Mouse (Mus musculus) monocyte, adult 2 months (primary cell): Measurements from ENCODE around the gene Celsr2.

ENCODE experiments used
- DNase-seq, 2 experiments: peaks; one replicate each; pipeline ENCODE4 v3.0.0; 2022; ENCODE audit warnings: low spot score in 2 of 2, low read depth in 1 of 2

Celsr2 gene

GRCm38 (mm10) chr3:108414857-108415830, at the start of gene Celsr2:
Gene Celsr2, minus strand, starts transcription at chr3:108415552.
- no peak for DNase-seq

- no peak for DNase-seq
These were observed 43.5 kb upstream of the Celsr2 start for GRCm38 (mm10) chr3:108458866-108459265.

DNA sequence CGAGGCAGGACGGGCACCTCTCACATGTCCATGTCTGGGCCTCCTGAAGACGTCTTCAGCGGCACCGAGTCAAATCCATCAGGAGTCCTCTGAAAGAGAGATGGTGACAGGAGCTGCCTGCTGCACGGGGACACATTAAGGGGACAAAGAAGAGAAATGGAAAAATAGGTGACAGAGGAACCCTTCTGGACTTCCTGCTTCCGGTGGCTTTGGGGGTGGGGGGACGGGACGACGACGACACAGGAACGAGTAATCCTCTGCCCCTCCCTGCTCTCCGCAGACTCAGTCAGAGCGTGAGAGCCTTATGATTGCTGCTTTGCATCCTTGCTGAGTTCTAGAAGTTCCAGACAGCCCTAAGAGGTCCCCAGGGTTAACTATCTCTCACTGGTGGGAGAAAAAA, 43.0 kb upstream of the Celsr2 start:
- no peak for DNase-seq

GRCm38 (mm10) chr3:108454172-108454571, 38.8 kb upstream of the Celsr2 start:
- no peak for DNase-seq

DNA sequence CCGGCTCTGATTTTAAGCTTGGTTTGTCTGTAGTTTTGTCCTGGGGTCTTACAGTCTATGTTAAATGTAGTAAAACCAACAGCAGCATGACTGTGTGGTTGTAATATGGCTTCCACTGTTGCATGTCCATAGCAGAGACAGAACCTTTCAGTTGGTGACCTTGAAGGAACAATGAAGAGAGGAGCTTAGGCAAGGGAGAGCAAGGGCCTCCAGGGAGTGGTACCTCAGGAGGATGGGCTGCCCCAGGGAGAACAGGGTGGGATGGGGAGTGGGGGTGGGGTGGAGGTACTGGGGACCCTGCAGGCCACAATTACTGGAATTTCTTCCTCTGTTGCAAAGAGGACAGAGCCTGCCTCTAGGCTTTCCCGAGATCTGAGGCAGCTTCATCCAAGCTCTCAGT, 36.6 kb upstream of the Celsr2 start:
- DNase-seq: no peak

- DNase-seq: no peak
These were observed 30.0 kb upstream of the Celsr2 start for GRCm38 (mm10) chr3:108445366-108445705.

DNA sequence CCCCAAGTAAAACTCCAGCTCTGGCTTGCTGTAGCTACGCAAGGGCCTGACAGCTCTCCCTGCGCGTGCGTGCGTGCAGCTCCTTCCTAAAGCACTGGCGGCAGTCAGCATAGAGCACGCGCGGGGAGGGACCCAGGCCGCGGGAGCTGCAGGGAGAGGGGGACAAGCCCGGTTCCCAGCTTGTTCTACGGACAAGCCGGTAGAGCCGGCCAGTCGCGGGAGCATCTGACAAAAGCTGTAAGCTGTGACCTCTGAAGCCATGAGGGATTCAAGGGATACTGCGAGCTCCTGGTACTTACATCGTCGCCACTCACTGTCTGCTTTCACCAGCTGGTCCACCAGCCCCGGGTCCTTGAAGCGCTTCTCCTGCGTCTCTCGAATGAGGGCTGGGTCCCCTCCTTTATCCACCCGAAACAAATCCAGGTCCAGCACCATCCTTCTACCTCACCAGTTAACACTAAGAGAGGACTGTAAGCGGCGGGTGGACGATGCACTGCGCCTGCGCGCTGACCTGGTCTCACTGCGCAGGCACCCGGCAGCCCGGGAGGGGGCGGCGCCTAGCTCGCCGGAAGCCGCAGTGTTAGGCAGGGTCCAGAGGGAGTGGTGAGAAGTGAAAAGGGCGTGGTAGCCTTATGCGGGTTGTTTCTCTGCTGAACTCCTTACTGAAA, 29.5 kb upstream of the Celsr2 start, which contains the start of gene Sars:
Gene Sars (minus strand): TSS at position 512 of the 668 bp plus-strand sequence.
- peak; percentile 63 to 76 for DNase-seq

- peak in 1 of 2 experiments; percentile 20 for DNase-seq
These were observed 28.7 kb upstream of the Celsr2 start for GRCm38 (mm10) chr3:108444029-108444428.

DNA sequence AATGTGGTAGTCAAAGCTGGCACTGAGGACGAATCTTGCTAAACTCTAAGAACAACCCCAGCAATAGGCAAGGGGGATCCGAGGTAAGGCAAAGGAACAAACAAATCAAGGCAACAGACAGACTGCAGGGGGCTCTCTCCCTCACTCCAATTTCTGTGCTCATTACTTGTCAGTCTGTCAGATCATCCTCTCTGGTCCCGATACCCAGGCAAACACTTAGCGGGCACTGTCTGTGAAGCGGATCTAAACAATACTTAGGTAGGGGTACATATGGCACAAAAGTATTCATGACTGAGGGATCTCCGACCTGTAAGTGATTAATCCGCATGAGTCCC, 21.0 kb upstream of the Celsr2 start:
- DNase-seq: no peak

DNA sequence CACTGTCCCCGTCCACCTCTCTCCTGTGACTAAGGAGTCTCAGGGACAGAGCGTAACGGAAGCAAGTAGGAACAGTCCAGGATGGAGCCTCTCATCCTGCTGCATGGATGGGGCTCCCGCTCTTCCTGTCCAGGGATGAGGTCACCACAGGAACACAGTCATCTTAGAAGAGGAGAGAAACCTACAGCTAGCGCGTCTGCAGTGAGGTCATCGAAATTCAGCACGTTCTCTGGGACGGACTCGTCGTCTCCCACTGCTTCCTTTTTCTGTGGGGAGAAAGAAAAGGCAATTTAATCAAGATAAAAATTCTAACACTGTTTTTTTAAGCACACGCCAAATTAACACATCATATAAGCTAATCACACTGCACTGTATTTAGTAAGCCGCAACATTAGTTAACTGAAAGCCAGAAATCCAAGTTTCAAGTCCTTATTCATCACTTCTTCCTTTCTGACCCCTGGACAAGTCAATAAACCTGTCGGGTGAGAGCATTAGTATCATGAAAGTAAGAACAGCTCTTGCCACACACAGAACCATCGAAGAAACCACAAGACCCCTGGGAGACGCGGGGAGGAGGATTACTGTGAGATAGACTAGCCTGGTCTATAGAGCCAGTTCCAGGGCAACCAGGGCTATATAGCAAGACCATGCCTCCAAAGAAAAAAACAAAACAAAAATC, 20.5 kb upstream of the Celsr2 start:
- DNase-seq: no peak

DNA sequence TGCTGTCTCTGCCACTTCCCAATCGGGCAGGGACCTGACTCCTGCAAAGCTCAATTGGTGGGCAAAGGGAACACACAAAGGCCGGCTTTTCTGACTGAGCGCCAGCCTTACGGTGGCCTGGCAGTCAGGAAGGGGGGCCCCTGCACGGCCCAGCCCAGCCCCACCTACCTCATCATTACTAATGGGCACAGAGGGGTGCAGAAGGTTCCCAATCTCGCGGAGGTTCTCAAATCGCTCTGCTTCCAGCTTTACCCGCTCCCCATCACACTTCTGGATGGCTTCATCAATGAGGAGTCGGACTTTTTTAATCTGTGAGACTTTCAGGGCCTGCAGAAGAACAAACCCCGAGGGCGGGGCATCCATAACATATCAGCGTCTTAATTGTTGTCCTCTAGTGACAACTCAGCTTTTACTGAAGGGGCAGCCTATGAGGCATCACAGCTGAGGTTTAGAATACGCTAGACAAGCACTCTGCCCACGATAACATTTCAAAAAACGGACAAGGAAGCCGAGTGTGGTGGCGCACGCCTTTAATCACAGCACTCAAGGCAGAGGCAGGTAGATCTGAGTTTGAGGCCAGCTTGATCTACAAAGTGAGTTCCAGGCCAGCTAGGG, 18.6 kb upstream of the Celsr2 start:
- no peak for DNase-seq

DNA sequence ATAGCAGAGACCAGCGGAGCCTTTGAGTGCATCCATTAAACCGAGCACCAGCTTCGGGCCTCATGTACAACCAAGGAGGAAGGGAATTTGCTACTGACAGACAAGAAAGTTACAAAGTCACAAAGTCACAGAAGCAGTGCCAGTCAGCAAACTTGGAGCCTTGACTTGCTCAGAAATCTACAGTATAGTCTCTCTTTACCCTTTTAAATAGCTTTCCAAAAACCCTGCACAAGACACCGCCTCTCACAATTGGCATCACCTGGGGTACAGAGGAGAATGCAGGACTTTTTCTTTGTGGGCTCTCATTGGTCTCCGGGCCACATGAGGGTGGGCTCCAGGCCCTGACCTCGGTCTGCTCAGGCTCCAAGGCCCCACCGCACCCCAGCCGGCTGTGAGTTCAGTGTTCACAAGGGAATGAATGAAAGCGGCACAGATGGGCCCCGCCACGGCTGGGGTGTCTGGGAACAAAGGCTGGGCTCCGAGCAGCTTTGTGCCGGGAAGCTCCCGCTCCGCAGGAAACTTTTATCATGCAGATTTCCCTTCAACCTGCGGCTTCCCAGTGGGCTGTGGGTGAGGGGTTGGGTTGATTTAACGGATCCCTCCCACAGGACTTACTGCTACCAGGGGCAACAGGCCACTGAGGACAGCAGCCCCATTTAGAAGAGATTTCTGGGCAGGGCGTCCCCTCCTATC, 18.0 kb upstream of the Celsr2 start:
- DNase-seq: no peak

DNA sequence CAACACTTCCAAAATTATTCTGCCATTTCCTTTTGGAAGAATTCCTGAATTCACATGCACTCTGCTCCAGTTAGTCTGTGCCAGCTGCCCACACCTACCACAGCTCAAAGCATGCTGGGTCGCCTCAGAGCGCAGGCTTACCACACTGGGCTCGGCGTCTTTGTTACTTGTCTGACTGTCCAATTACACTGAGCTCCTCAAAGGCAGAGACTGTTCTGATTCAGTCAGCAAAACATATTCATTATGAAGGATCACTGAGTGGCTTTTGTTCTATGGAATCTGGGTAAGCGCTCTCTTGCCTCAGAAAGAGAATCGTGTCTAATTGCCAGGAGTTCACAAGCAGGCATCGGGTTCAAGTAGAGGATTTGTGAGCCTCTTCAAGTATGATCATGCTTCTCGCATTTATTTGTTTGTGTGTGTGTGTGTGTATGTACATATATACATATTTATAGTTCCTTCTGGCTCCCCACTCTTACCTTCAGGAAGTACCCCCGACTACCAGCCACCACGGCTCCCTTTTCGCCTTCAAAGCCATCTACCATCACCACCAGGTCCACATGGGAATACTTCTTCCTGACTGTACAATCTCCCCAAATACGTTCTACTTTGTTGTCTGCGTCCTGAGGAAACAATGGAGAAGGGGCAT, 17.3 kb upstream of the Celsr2 start:
- no peak for DNase-seq

DNA sequence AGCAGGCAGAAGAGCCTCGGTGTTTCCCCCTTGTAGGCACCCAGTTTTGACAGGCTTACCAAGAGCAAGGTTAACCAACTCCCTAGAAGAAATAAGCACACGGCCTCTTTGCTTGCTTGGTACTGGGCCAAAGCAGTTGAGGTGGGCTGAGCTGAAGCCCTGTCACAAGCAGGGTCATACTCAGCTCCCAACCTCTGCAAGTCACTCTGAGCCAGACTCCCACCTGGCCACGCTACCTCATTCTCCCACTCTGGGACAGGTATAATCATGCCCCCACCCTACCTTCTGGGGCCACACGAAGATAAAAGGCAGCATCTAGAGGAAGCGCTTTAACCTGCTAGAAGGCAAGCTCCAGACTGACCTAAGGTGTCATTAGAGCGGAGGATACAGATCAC, 10.3 kb upstream of the Celsr2 start:
- no peak for DNase-seq

- no peak for DNase-seq
These were observed 9.7 kb upstream of the Celsr2 start for GRCm38 (mm10) chr3:108424944-108425623.

- no peak for DNase-seq
These were observed 8.8 kb upstream of the Celsr2 start for GRCm38 (mm10) chr3:108423844-108424801.

GRCm38 (mm10) chr3:108423006-108423405, 7.7 kb upstream of the Celsr2 start:
- DNase-seq: no peak

GRCm38 (mm10) chr3:108415831-108416223, 475 bp upstream of the Celsr2 start:
- DNase-seq: peak in 1 of 2 experiments; percentile 21
